Mouse (Mus musculus): Measurements from ENCODE around the gene Cux2. TPM values are rescaled to one million over a fixed set of nuclear protein-coding genes. Genes with fewer than 3 reads are reported as not detected.

The Cux2 gene
- total RNA-seq (2023; ENCODE audit: inconsistent age): not detected in 4 replicates

DNA sequence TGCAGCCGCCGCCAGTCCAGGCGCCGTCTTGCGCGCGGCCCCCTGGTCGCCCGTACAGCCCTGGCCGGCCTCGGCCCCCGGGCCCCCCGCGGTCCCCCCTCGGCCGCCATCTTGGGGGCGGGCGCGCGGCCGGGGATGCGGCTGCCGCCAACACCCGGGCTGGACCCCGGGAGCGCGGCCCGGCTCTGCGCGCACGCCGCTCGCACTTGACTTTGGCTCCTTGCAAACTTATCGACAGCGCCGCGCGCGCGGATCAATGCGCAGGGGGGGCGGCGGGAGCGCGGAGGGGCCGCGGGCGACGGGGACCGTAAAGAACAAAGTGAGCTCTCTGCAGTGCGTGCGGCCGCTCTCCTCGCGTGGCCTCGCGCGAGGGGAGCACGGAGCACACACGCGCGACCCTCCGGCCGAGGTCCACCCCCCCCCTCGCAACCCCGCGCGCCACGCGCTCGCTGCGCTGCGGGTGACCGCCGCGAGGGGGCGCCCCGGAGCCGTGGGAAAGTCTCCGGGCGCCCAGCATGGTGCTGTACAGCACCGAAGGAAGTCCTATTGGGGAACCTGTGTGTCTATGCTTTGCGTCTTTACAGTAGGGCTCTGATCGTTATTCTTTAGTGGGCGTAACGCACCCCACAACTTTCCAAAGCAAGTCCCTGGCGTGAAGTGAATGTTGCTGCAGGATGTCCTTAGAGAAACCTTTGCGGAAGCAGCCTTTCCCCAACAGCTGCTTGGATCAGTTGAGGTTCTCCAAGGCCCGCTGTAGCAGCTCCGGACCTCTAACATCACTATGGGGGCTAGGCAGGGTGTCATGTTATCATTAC lies at the start of gene Cux2:
Cux2 (minus strand) TSS at position 86 of the 815 bp plus-strand sequence.

DNA sequence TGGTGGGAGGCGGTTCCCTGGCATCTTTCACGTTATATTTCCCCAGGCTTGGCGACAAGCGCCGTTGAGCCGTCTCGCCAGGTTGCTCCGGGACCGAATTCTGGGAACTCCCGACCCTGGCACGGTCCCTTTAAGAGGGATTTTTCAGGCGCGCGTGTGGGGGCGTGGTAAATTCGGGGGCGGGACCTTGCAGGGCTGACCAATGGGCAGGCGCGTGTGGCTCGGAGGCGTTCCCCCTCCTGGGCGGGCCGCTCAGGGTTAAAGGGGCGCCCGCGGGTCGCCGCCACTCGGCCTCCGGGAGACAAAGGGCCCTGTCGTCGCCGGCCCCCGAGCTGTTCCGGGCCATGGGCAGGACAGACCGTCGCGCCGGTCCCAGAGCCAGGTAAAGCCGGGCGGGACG lies 201.2 kb downstream of the Cux2 start, which contains the start of gene Pheta1:
Pheta1 (plus strand) TSS at position 242 of the 400 bp plus-strand sequence.

DNA sequence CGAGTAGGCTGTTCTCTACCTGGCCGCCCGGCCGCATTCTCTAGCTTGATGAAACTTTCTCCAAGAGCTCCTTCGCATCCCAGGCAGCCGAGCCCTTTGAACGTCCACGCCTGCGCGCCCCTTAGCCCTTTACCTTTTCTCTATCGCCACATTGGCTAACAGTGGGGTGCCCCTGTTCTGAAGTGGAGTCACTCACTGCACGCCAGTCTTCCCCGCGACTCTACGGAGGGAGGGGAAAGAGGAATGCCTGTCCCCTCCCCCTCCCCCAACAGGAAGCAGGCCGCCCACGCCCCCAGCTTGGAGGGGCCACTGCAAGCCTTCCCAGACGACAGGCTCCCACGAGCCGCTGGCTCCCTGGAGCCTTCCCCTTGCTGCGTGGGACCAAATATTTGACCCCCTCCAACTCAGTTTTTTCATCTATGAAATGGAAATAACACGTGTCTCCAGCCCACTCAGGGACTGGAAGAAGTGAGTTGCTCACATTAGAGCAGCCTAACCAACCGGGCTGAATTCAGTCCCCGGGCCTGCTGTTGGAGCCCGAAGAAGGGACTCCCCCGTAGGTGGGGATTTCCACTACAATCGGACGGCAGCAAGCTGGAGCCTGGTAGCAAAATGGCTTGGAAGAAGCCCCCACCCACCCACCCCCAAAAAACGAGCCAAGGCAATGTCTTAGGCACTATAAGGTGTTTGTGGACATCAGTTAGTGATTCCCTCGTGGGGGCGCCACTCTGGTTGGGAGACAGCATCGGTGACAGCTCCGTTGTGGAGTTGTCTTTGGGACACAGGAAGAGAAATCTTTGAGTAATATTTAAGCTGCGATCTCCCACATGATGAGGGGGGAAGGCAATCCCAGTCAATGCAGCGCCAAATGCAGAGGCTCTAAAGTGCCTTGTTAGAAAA lies 212.2 kb downstream of the Cux2 start, which contains the start of gene Sh2b3:
Sh2b3 (minus strand) TSS at position 206 of the 900 bp plus-strand sequence.

Other genes starting within 250 kb of the Cux2 start
- gene Sh2b3, start 212.5 kb downstream of the Cux2 start, total RNA-seq (2023; ENCODE audit: inconsistent age): 166 to 173 TPM (median 172 TPM) in 4 replicates
- 2.8 to 3.8 TPM (median 3.4 TPM) in 4 replicates for gene Pheta1, start 201.1 kb downstream of the Cux2 start, total RNA-seq (2023; ENCODE audit: inconsistent age)
- gene Myl2, start 50.8 kb upstream of the Cux2 start, total RNA-seq (2023; ENCODE audit: inconsistent age): not detected in 4 replicates
- gene Ccdc63, start 90.7 kb upstream of the Cux2 start, total RNA-seq (2023; ENCODE audit: inconsistent age): 0.57 to 0.69 TPM in 2 of 4 replicates, not detected in the others
- gene Ppp1cc, start 108.2 kb upstream of the Cux2 start, total RNA-seq (2023; ENCODE audit: inconsistent age): 243 to 286 TPM (median 263 TPM) in 4 replicates
- gene Hvcn1, start 156.7 kb upstream of the Cux2 start, total RNA-seq (2023; ENCODE audit: inconsistent age): 840 to 894 TPM (median 863 TPM) in 4 replicates
- gene Tctn1, start 214.4 kb upstream of the Cux2 start, total RNA-seq (2023; ENCODE audit: inconsistent age): 22.5 to 24.0 TPM (median 23.8 TPM) in 4 replicates
- 25.5 to 27.0 TPM (median 26.2 TPM) in 4 replicates for gene Pptc7, start 234.3 kb upstream of the Cux2 start, total RNA-seq (2023; ENCODE audit: inconsistent age)